In genomic region chr10:24164137-24164908, GRCm38 (mm10) we compare ENCODE assay signal across 7 mouse cellular contexts. TPM values are rescaled to one million over a fixed set of nuclear protein-coding genes. Genes with fewer than 3 reads are reported as not detected.
DNase-seq lines count a peak whose midpoint lies in the region; ATAC-seq and TF ChIP-seq lines count a peak whose summit lies in the region.

No protein-coding gene starts in this region.

- peak; percentile 57 for ATAC-seq in CD4-positive, CD25-positive, alpha-beta regulatory T cell, adult 4 months

- intact Hi-C loops in left cerebral cortex, postnatal 4 days (cut with DNase I), result no loop called here

- TF ChIP-seq CTCF in embryonic fibroblast, embryonic 13.5 days (IDR thresholded peaks at IDR 0.05; ENCODE audit: borderline replicate concordance, insufficient read depth, low read length), result no peak

- 25% methylated on average over 11 of the region's 11 CpGs for WGBS in macrophage (ENCODE audit: missing documents)

- no peak overlapping the region for H3K4me3 ChIP-seq in embryonic fibroblast, embryonic 13.5 days (ENCODE audit: insufficient read depth, low read length)
- H3K4me3 ChIP-seq in macrophage (ENCODE audit: inconsistent target), result no peak overlapping the region

- H3K4me1 ChIP-seq in embryonic fibroblast, embryonic 13.5 days (ENCODE audit: control insufficient read depth, insufficient read depth, low read length), result peaks cover 7% of the 10 kb centered on the region

- H3K36me3 ChIP-seq in macrophage (ENCODE audit: inconsistent target), result no peaks in the 10 kb centered on the region

- no peak for TF ChIP-seq POLR2A in embryonic fibroblast, embryonic 13.5 days (IDR thresholded peaks at IDR 0.05; ENCODE audit: low read depth, low read length)

- peaks cover 100% of the 10 kb centered on the region for H3K79me2 ChIP-seq in macrophage (ENCODE audit: inconsistent target)

- peak; percentile 84 for DNase-seq in 416B (ENCODE audit: low read depth)
- peak; percentile 35 for DNase-seq in kidney, adult 18-20 months
- DNase-seq in yolk sac, embryonic 10.5 days (ENCODE audit: low spot score), result peak; percentile 80
- DNase-seq in left cerebral cortex, postnatal 4 days, result no peak

- peak overlapping the region; percentile 20; the same call in 1 of the 2 replicates for H3K27ac ChIP-seq in embryonic fibroblast, embryonic 13.5 days (ENCODE audit: insufficient read depth, low read length)
- H3K27ac ChIP-seq in macrophage, result peak overlapping the region; percentile 77

RNA-seq across cellular contexts. Expression of gene Stx7, which starts 15.2 kb away (rescaled TPM):
- polyA plus RNA-seq in CD4-positive, CD25-positive, alpha-beta regulatory T cell, adult 4 months (2017; shearing (Covaris generic)), result 10 to 100 TPM; 21.2 to 25.6 TPM
- 93.6 and 103 TPM in 2 replicates for polyA plus RNA-seq in embryonic fibroblast, embryonic 13.5 days (2011; ENCODE audit: insufficient read length, low read depth, missing spikeins)
- total RNA-seq in macrophage (2018; cell fraction: chromatin; rRNA removed), result 100 to 1,000 TPM in 24 of 26 experiments, 10 to 100 TPM in 2; 84.0 to 241 (median 161) TPM
- 100 to 1,000 TPM; 128 to 247 (median 188) TPM for total RNA-seq in macrophage (2018; cell fraction: cytosol; rRNA removed)
- 100 to 1,000 TPM in 23 of 26 experiments, 10 to 100 TPM in 3; 88.0 to 195 (median 136) TPM for total RNA-seq in macrophage (2018; cell fraction: nucleus; rRNA removed)
- 163 to 202 TPM (median 186 TPM) in 3 replicates for polyA plus RNA-seq in macrophage (2018)
- 100 to 1,000 TPM; 258 to 263 TPM for total RNA-seq in left cerebral cortex, postnatal 4 days (2021)

RNA-seq across cellular contexts. Expression of gene Taar9, which starts 55.0 kb away (rescaled TPM):
- polyA plus RNA-seq in CD4-positive, CD25-positive, alpha-beta regulatory T cell, adult 4 months (2017; shearing (Covaris generic)), result not detected
- not detected in 2 replicates for polyA plus RNA-seq in embryonic fibroblast, embryonic 13.5 days (2011; ENCODE audit: insufficient read length, low read depth, missing spikeins)
- not detected for total RNA-seq in macrophage (2018; cell fraction: chromatin; rRNA removed)
- not detected for total RNA-seq in macrophage (2018; cell fraction: cytosol; rRNA removed)
- total RNA-seq in macrophage (2018; cell fraction: nucleus; rRNA removed), result not detected
- polyA plus RNA-seq in macrophage (2018), result not detected in 3 replicates
- not detected for total RNA-seq in left cerebral cortex, postnatal 4 days (2021)

RNA-seq across cellular contexts. Expression of gene Moxd1, which starts 59.0 kb away (rescaled TPM):
- not detected for polyA plus RNA-seq in CD4-positive, CD25-positive, alpha-beta regulatory T cell, adult 4 months (2017; shearing (Covaris generic))
- polyA plus RNA-seq in embryonic fibroblast, embryonic 13.5 days (2011; ENCODE audit: insufficient read length, low read depth, missing spikeins), result 29.0 and 40.2 TPM in 2 replicates
- not detected for total RNA-seq in macrophage (2018; cell fraction: chromatin; rRNA removed)
- total RNA-seq in macrophage (2018; cell fraction: cytosol; rRNA removed), result not detected
- total RNA-seq in macrophage (2018; cell fraction: nucleus; rRNA removed), result not detected
- not detected in 3 replicates for polyA plus RNA-seq in macrophage (2018)
- 1 to 10 TPM; 4.3 to 5.1 TPM for total RNA-seq in left cerebral cortex, postnatal 4 days (2021)

Comparison
In these comparisons a context has a peak if more than half of its experiments do, and no peak if none do; other contexts are left out.
1. RNA of gene Moxd1, which starts 59.0 kb away (polyA plus RNA-seq): 29.0 to 40.2 TPM in embryonic fibroblast, embryonic 13.5 days; not detected in macrophage and not detected in CD4-positive, CD25-positive, alpha-beta regulatory T cell, adult 4 months; every median in the first group is over 10 times any median in the second.